Mouse (Mus musculus): Measurements from ENCODE around the gene Frmd4b.

DNA sequence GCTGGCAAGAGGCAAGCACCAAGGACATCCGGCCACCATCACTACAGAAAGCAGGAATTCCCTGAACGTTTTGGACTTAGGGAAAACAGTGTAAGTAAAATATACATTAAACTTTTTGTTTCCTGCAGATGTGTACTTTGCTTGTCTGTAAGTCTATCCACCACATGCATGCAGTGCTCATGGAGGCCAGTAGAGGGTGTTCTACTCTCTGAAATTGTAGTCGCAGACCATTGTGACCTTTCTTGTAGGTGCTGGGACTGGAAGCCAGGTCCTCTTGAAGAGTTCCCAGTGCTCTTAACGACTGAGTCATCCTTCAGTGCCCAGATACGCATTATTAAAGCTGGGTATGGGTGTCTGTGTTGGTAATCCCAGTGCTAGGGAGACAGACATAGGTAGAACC, 126.3 kb downstream of the Frmd4b start:
- TF ChIP-seq POLR2A (IDR thresholded peaks at IDR 0.05; ENCODE audit: low read depth, low read length) (no peak), CTCF (IDR thresholded peaks at IDR 0.05; ENCODE audit: extremely low read depth, insufficient read depth, insufficient read length, insufficient replicate concordance) (no peak)
